Mouse (Mus musculus) heart, embryonic 16.5 days (tissue): ENCODE results near the gene Exoc7. TPM values are rescaled to one million over a fixed set of nuclear protein-coding genes. Genes with fewer than 3 reads are reported as not detected.

Experiments
- ATAC-seq: fragments of 200-750 bp; cut with Nextera tagmentation; replicated peaks from 2 replicates; pipeline ENCODE4 v1.8.0; 2017; ENCODE audit warnings: moderate number of reproducible peaks; ENCODE audit not compliant: insufficient read depth, low FRiP score; ENCODE audit errors: extremely low read depth
- H3K27ac ChIP-seq: fragments of 300-500 bp; sonication (generic); 2 replicates; pipeline ENCODE4 v1.5.1; 2014; ENCODE audit warnings: mild to moderate bottlenecking, low read length, control low read depth, moderate library complexity
- H3K27me3 ChIP-seq: fragments of 300-500 bp; sonication (generic); 2 replicates; pipeline ENCODE4 v1.6.1; 2014; ENCODE audit warnings: low read length, mixed read lengths; ENCODE audit not compliant: control insufficient read depth, insufficient read depth
- H3K36me3 ChIP-seq: fragments of 300-500 bp; sonication (generic); 2 replicates; pipeline ENCODE4 v1.6.1; 2014; ENCODE audit not compliant: control insufficient read depth, insufficient read depth
- H3K4me1 ChIP-seq: fragments of 300-500 bp; sonication (generic); 2 replicates; pipeline ENCODE4 v1.6.1; 2014; ENCODE audit warnings: low read length, mixed read lengths; ENCODE audit not compliant: control insufficient read depth, insufficient read depth
- H3K4me2 ChIP-seq: fragments of 300-500 bp; sonication (generic); 2 replicates; pipeline ENCODE4 v1.6.1; 2014; ENCODE audit warnings: low read depth, mild to moderate bottlenecking, control low read depth, low read length
- H3K4me3 ChIP-seq: fragments of 300-500 bp; sonication (generic); 2 replicates; pipeline ENCODE4 v1.5.1; 2014; ENCODE audit warnings: mild to moderate bottlenecking, control low read depth, low read length
- H3K9ac ChIP-seq: fragments of 300-500 bp; sonication (generic); 2 replicates; pipeline ENCODE4 v1.6.1; 2014; ENCODE audit warnings: low read length, control low read depth
- H3K9me3 ChIP-seq: fragments of 300-500 bp; sonication (generic); replicated peaks from 2 replicates; pipeline ENCODE4 v1.6.1; 2016; ENCODE audit warnings: low read length; ENCODE audit not compliant: control insufficient read depth
- WGBS: fragments of 180-500 bp; shearing (Covaris S2); extraction: QIAGEN DNeasy Blood & Tissue Kit; methylation state at CpG from one replicate; pipeline ENCODE4 v1.1.7; 2014; 5-methylcytosine and 5-hydroxymethylcytosine counted together
- polyA plus RNA-seq: library from polyadenylated mRNA; unstranded; fragments of >200 nt; fragmentation: Nextera tagmentation; extraction: Ambion mirVana; gene quantifications from 2 replicates; pipeline ENCODE4 v1.2.1, GENCODE M21; 2015

The Exoc7 gene
- polyA plus RNA-seq, 1 experiment from 2014 or later: 54.6 TPM

- no peaks in the 10 kb centered on the region for H3K4me1 ChIP-seq
- peaks cover 8% of the 10 kb centered on the region for H3K27me3 ChIP-seq
Observed at GRCm38 (mm10) chr11:116241744-116242235, 65.2 kb downstream of the Exoc7 start.

DNA sequence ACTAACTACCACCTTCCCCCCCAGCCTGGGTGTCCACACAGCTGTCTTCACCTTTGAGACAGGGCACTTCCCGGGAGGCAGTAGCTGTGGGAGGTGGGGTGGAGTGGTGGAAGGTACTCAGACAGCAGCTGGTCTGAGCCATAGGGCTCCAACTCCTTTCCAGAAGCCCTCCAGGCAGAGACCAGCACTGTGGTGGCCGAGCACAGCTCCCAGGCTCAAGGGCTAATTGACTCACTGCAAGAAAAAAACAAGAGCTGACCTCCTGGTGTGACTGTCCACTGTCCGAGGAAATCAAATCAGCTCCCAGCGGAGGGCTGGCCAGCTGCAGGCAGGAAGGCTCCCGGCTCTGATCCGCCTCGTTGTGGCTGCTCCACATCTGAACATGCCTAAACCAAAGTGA lies 67.2 kb downstream of the Exoc7 start:
- no peak for ATAC-seq
- peaks cover 11% of the 10 kb centered on the region for H3K27me3 ChIP-seq
- H3K36me3 ChIP-seq: 0 out of 2 replicates have a peak, but pooled peaks cover under 1% of the 10 kb centered on the region
- no peak overlapping the region for H3K27ac ChIP-seq
- no peak overlapping the region for H3K9ac ChIP-seq
- no peak overlapping the region for H3K4me3 ChIP-seq
- no peaks in the 10 kb centered on the region for H3K4me1 ChIP-seq
- H3K4me2 ChIP-seq: no peak overlapping the region
- 32% methylated on average over 7 of the region's 7 CpGs for WGBS
- no peaks in the 10 kb centered on the region for H3K9me3 ChIP-seq

More at GRCm38 (mm10) chr11:116241744-116242235, 65.2 kb downstream of the Exoc7 start:
- Histone ChIP-seq H3K4me3 (no peak overlapping the region), H3K9me3 (no peaks in the 10 kb centered on the region), H3K4me2 (no peak overlapping the region), H3K36me3 (peaks cover 20% of the 10 kb centered on the region), H3K9ac (no peak overlapping the region), H3K27ac (no peak overlapping the region)
- no peak for ATAC-seq
- WGBS: 51% methylated on average over 12 of the region's 12 CpGs

Other genes with a start within 250 kb of the Exoc7 start
- 3.2 and 5.9 TPM in 2 replicates for gene Unc13d, start 229.3 kb downstream of the Exoc7 start, polyA plus RNA-seq
- 143 and 153 TPM in 2 replicates for gene Wbp2, start 220.2 kb downstream of the Exoc7 start, polyA plus RNA-seq
- gene Trim47, start 180.0 kb downstream of the Exoc7 start, polyA plus RNA-seq: 79.8 and 89.2 TPM in 2 replicates
- 5.3 and 6.5 TPM in 2 replicates for gene Trim65, start 176.1 kb downstream of the Exoc7 start, polyA plus RNA-seq
- 102 and 106 TPM in 2 replicates for gene Mrpl38, start 168.4 kb downstream of the Exoc7 start, polyA plus RNA-seq
- 20.8 and 23.7 TPM in 2 replicates for gene Fbf1, start 139.1 kb downstream of the Exoc7 start, polyA plus RNA-seq
- gene Ten1, start 108.4 kb downstream of the Exoc7 start, polyA plus RNA-seq: 76.0 and 84.5 TPM in 2 replicates
- 38.6 and 40.5 TPM in 2 replicates for gene Acox1, start 108.2 kb downstream of the Exoc7 start, polyA plus RNA-seq
- 1.2 TPM in 2 replicates for gene Evpl, start 69.2 kb downstream of the Exoc7 start, polyA plus RNA-seq
- gene Srp68, start 33.0 kb downstream of the Exoc7 start, polyA plus RNA-seq: 65.9 and 72.3 TPM in 2 replicates
- 0.11 and 0.20 TPM in 2 replicates for gene Galr2, start 26.3 kb downstream of the Exoc7 start, polyA plus RNA-seq
- gene Foxj1, start 28.2 kb upstream of the Exoc7 start, polyA plus RNA-seq: 2.0 and 4.3 TPM in 2 replicates
- gene Rnf157, start 105.8 kb upstream of the Exoc7 start, polyA plus RNA-seq: 7.8 and 11.6 TPM in 2 replicates
- 29.2 and 35.4 TPM in 2 replicates for gene Ubald2, start 126.9 kb upstream of the Exoc7 start, polyA plus RNA-seq
- gene Qrich2, start 159.0 kb upstream of the Exoc7 start, polyA plus RNA-seq: 0.07 TPM in 1 of 2 replicates, not detected in the other
- gene Prpsap1, start 187.0 kb upstream of the Exoc7 start, polyA plus RNA-seq: 98.6 and 99.1 TPM in 2 replicates
- gene Sphk1, start 223.7 kb upstream of the Exoc7 start, polyA plus RNA-seq: 3.6 and 4.5 TPM in 2 replicates